Mouse (Mus musculus) erythroblast, embryonic 14.5 days (primary cell): ENCODE results near the gene D930048N14Rik. TPM values are rescaled to one million over a fixed set of nuclear protein-coding genes. Genes with fewer than 3 reads are reported as not detected.
"Not testable (repeated sequence)": the region's sequence is repeated elsewhere in the genome, so short reads cannot be mapped to it uniquely, and the experiment has no call there.

ENCODE experiments used
- H3K27me3 ChIP-seq: 2 replicates; pipeline ENCODE4 v1.6.1; 2012; ENCODE audit warnings: inconsistent platforms; ENCODE audit not compliant: control insufficient read depth
- H3K36me3 ChIP-seq: 2 replicates; pipeline ENCODE4 v1.6.1; 2012; ENCODE audit warnings: mild to moderate bottlenecking, inconsistent platforms; ENCODE audit not compliant: control insufficient read depth
- H3K4me1 ChIP-seq: 2 replicates; pipeline ENCODE4 v1.6.1; 2012; ENCODE audit warnings: inconsistent platforms; ENCODE audit not compliant: control insufficient read depth
- H3K4me3 ChIP-seq: replicated peaks from 2 replicates; pipeline ENCODE3; 2012; ENCODE audit warnings: moderate library complexity, mild to moderate bottlenecking, inconsistent platforms
- H3K9me3 ChIP-seq: 2 replicates; pipeline ENCODE4 v1.6.1; 2012; ENCODE audit warnings: low read length, inconsistent platforms, mixed read lengths; ENCODE audit not compliant: control insufficient read depth
- GATA1 ChIP-seq: IDR thresholded peaks from 2 replicates; pipeline ENCODE4 v1.6.1; 2012; ENCODE audit warnings: low read length, inconsistent platforms, mixed read lengths
- TAL1 ChIP-seq: IDR thresholded peaks from 3 replicates; pipeline ENCODE4 v1.6.1; 2012; ENCODE audit warnings: low read length, inconsistent platforms, mixed read lengths
- polyA plus RNA-seq: library from polyadenylated mRNA; stranded (reverse); fragments of >175 nt; gene quantifications from 2 replicates; pipeline ENCODE4 v1.2.3, GENCODE M21; 2012

Gene D930048N14Rik
- polyA plus RNA-seq, 1 experiment = not detected

- Histone ChIP-seq H3K27me3 (no peaks in the 10 kb centered on the region), H3K4me3 (no peak overlapping the region), H3K36me3 (no peaks in the 10 kb centered on the region), H3K4me1 (peaks cover 1% of the 10 kb centered on the region; the same call in 1 of the 2 replicates), H3K9me3 (no peaks in the 10 kb centered on the region)
- no peak for TF ChIP-seq TAL1
- TF ChIP-seq GATA1 = no peak
Measured at GRCm38 (mm10) chr11:51675386-51675785, 24.6 kb downstream of the D930048N14Rik start.

- Histone ChIP-seq H3K9me3 (no peaks in the 10 kb centered on the region), H3K4me3 (no peak overlapping the region), H3K36me3 (no peaks in the 10 kb centered on the region), H3K27me3 (no peaks in the 10 kb centered on the region), H3K4me1 (no peaks in the 10 kb centered on the region; the same call in 1 of the 2 replicates)
- TF ChIP-seq GATA1 = no peak
- no peak for TF ChIP-seq TAL1
Measured at GRCm38 (mm10) chr11:51677737-51678418, 27.1 kb downstream of the D930048N14Rik start.

GRCm38 (mm10) chr11:51679466-51679865, 28.7 kb downstream of the D930048N14Rik start:
- H3K27me3 ChIP-seq = no peaks in the 10 kb centered on the region
- H3K4me3 ChIP-seq = no peak overlapping the region
- no peaks in the 10 kb centered on the region for H3K9me3 ChIP-seq
- H3K4me1 ChIP-seq = no peaks in the 10 kb centered on the region; the same call in 1 of the 2 replicates
- no peaks in the 10 kb centered on the region for H3K36me3 ChIP-seq
- no peak; the same call in 2 of the 3 replicates for TF ChIP-seq TAL1
- no peak for TF ChIP-seq GATA1

DNA sequence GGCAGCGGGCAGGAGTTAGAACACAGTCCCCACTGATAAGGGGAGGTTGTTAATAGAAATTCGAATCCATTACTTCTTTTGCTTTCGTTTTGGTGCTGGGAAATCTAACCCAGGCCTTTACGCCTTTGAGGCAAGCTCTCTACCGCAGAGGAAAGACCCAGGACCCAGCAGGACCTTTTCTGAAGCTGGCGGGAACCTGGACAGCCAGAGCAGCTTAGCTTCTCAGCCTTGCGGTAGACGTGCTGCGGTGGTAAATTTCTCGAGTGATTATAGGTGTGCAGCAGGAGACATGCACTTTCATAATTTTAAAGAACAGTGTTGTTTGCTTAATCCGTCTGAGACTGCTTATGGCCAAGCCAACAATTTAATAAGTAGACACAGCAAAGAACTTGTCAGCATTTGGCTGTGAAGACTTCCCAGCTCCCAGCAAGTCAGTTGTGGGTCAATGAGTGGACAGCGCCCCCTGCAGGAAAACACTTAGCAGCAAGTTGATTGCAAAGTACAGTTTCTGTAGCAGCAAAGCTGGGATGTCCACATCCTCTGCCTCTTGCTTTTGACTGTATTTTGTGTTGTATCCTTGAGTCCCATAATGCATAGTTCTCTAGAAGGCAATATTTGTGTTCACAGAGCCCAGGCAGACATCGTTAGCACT, 30.7 kb downstream of the D930048N14Rik start:
- Histone ChIP-seq H3K4me3 (no peak overlapping the region), H3K9me3 (no peaks in the 10 kb centered on the region), H3K4me1 (peaks cover under 1% of the 10 kb centered on the region), H3K36me3 (peaks cover 10% of the 10 kb centered on the region), H3K27me3 (no peaks in the 10 kb centered on the region)
- TF ChIP-seq GATA1 (no peak), TAL1 (no peak)

DNA sequence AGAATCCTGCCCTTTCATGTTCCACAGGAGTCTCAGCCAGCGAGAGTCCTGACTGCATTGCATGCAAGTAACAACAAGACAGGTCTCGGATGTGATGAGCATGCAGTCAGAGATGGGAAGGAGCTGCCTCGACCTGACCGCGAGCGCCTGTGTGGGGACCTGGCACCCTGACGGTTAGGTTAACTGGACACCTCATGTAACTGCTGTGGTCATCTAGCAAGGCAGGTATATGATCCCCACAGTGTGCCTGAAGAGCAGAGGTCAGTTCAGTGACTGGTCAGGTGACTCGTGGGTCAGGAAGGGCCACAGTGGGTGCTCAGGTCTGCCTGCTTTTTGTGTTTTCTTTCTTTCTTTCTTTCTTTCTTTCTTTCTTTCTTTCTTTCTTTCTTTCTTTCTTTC, 31.2 kb downstream of the D930048N14Rik start:
- Histone ChIP-seq H3K9me3 (no peaks in the 10 kb centered on the region), H3K4me3 (no peak overlapping the region), H3K4me1 (peaks cover 4% of the 10 kb centered on the region), H3K27me3 (no peaks in the 10 kb centered on the region), H3K36me3 (peaks cover 10% of the 10 kb centered on the region)
- TF ChIP-seq TAL1 (no peak), GATA1 (no peak)

DNA sequence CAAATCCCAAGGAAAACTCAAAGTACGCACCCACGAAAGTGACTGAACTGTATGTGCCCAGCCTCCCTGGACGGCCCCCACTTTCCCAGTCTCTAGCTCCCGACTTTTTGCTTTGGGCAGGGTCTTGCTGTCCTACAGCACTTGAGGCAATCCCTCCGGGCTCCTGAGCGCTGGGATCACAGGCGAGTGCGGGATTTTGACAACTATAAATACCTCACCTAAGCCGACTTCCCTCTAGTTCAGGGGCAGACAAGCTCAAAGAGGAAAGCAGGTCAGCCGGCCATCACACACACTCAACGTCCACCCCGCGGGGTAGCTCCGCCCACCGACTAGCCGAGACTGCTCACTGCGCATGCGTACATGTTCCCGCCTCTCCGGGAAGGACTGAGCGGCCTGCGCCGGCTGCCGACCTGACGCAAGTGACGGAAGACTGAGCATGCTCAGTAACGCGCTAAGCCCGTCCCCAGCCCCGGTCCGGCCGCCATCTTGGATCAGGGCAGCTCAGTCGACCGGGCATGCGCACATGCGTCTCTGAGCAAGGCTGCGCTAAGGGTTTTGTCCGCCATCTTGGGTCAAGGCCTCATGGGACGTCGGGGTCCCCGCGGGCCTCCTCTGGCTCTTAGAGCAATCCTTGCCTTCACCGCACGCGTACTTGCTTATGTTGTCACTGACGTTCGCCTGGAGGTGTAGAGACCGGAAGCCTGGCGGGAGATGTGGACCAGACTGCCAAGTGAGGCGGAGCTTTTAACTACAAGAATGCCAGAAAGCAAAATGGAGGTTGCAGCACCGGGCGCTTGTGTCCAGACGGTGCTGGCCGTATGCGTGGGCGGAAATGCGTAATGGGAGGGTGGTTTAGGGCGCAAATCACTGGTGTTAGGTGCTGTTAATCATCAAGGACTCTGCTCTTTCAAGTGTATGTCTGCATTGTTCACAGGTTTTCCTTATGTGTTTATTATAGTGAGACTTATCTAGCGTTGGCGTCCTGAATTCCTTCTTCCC, 37.9 kb downstream of the D930048N14Rik start, which contains the start of gene 0610009B22Rik:
0610009B22Rik (minus strand) TSS at position 545 of the 999 bp plus-strand sequence.
- TF ChIP-seq TAL1 (no peak), GATA1 (no peak)

GRCm38 (mm10) chr11:51689343-51689742, 38.6 kb downstream of the D930048N14Rik start:
- Histone ChIP-seq H3K27me3 (peaks cover 3% of the 10 kb centered on the region), H3K9me3 (peaks cover 8% of the 10 kb centered on the region; the same call in 1 of the 2 replicates), H3K36me3 (peaks cover 17% of the 10 kb centered on the region), H3K4me1 (peaks cover 25% of the 10 kb centered on the region), H3K4me3 (peak overlapping the region; percentile 95)
- TF ChIP-seq GATA1 (no peak), TAL1 (no peak)

More for the DNA sequence above, 37.9 kb downstream of the D930048N14Rik start, which contains the start of gene 0610009B22Rik:
- Histone ChIP-seq H3K27me3 (peaks cover 3% of the 10 kb centered on the region), H3K4me1 (peaks cover 25% of the 10 kb centered on the region), H3K4me3 (peak within 1 kb of the TSS; percentile 95), H3K9me3 (peaks cover 8% of the 10 kb centered on the region; the same call in 1 of the 2 replicates), H3K36me3 (peaks cover 17% of the 10 kb centered on the region)

GRCm38 (mm10) chr11:51690597-51690996, 39.8 kb downstream of the D930048N14Rik start:
- H3K9me3 ChIP-seq, H3K27me3 ChIP-seq, H3K4me3 ChIP-seq: not testable (repeated sequence)
- Histone ChIP-seq H3K4me1 (peaks cover 25% of the 10 kb centered on the region), H3K36me3 (peaks cover 16% of the 10 kb centered on the region)

- no peak for TF ChIP-seq GATA1
- TF ChIP-seq TAL1 = no peak
- Histone ChIP-seq H3K4me3 (no peak overlapping the region), H3K9me3 (no peaks in the 10 kb centered on the region; the same call in 1 of the 2 replicates), H3K4me1 (no peaks in the 10 kb centered on the region), H3K36me3 (peaks cover 42% of the 10 kb centered on the region), H3K27me3 (peaks cover 3% of the 10 kb centered on the region)
Measured at GRCm38 (mm10) chr11:51694984-51695383, 44.2 kb downstream of the D930048N14Rik start.
